Mouse (Mus musculus): ENCODE data around the gene Psmb9. TPM values are rescaled to one million over a fixed set of nuclear protein-coding genes. Genes with fewer than 3 reads are reported as not detected.
"Not testable (repeated sequence)": the region's sequence is repeated elsewhere in the genome, so short reads cannot be mapped to it uniquely, and the experiment has no call there.

Gene Psmb9
- 0.63 and 1.3 TPM in 2 replicates for polyA plus RNA-seq (2014; fragmentation: Nextera tagmentation; extraction: Ambion mirVana)

- no peaks in the 10 kb centered on the region for H3K36me3 ChIP-seq (ENCODE audit: control insufficient read depth, insufficient read depth, low read length)
- peaks cover 11% of the 10 kb centered on the region for H3K4me1 ChIP-seq (ENCODE audit: control insufficient read depth, insufficient read depth, low read length)
- ATAC-seq (ENCODE audit: low read depth) = peak; percentile 96
- H3K4me3 ChIP-seq (ENCODE audit: low read depth, low read length) = peak within 1 kb of the TSS; percentile 36
- peaks cover 22% of the 10 kb centered on the region for H3K27me3 ChIP-seq (ENCODE audit: control insufficient read depth, insufficient read depth, low read length)
- peak within 1 kb of the TSS; percentile 41 for H3K9ac ChIP-seq (replicated peaks; ENCODE audit: low read depth, low read length)
- no peak within 1 kb of the TSS for H3K27ac ChIP-seq (ENCODE audit: low read depth, low read length)
- no peaks in the 10 kb centered on the region for H3K9me3 ChIP-seq (ENCODE audit: control insufficient read depth, low read length)
- peak within 1 kb of the TSS; percentile 66 for H3K4me2 ChIP-seq (ENCODE audit: low read depth, low read length)
- under 1% methylated on average over 45 of the region's 46 CpGs for WGBS
Observed at GRCm38 (mm10) chr17:34187261-34187916, at the start of gene Psmb9, which contains the start of gene Tap1. Gene Psmb9 (minus strand): TSS chr17:34187764. Gene Tap1 (plus strand): TSS chr17:34187553.

- H3K9me3 ChIP-seq (ENCODE audit: control insufficient read depth, low read length) = no peaks in the 10 kb centered on the region
- no peak overlapping the region for H3K4me2 ChIP-seq (ENCODE audit: low read depth, low read length)
- no peak for ATAC-seq (ENCODE audit: low read depth)
- no peaks in the 10 kb centered on the region for H3K36me3 ChIP-seq (ENCODE audit: control insufficient read depth, insufficient read depth, low read length)
- H3K4me3 ChIP-seq (ENCODE audit: low read depth, low read length) = no peak overlapping the region
- no peaks in the 10 kb centered on the region for H3K4me1 ChIP-seq (ENCODE audit: control insufficient read depth, insufficient read depth, low read length)
- WGBS = 86% methylated on average over 5 of the region's 5 CpGs
- no peak overlapping the region for H3K27ac ChIP-seq (ENCODE audit: low read depth, low read length)
- no peak overlapping the region for H3K9ac ChIP-seq (replicated peaks; ENCODE audit: low read depth, low read length)
- no peaks in the 10 kb centered on the region for H3K27me3 ChIP-seq (ENCODE audit: control insufficient read depth, insufficient read depth, low read length)
Observed at GRCm38 (mm10) chr17:34236691-34237090, 49.1 kb upstream of the Psmb9 start.

- H3K36me3 ChIP-seq (ENCODE audit: control insufficient read depth, insufficient read depth, low read length) = no peaks in the 10 kb centered on the region
- no peaks in the 10 kb centered on the region for H3K9me3 ChIP-seq (ENCODE audit: control insufficient read depth, low read length)
- H3K27ac ChIP-seq (ENCODE audit: low read depth, low read length) = no peak overlapping the region
- no peak overlapping the region for H3K9ac ChIP-seq (replicated peaks; ENCODE audit: low read depth, low read length)
- no peak overlapping the region for H3K4me2 ChIP-seq (ENCODE audit: low read depth, low read length)
- ATAC-seq (ENCODE audit: low read depth) = peak; percentile 49; the same call in 1 of the 2 replicates
- 46% methylated on average over 9 of the region's 9 CpGs for WGBS
- no peaks in the 10 kb centered on the region for H3K27me3 ChIP-seq (ENCODE audit: control insufficient read depth, insufficient read depth, low read length)
- no peak overlapping the region for H3K4me3 ChIP-seq (ENCODE audit: low read depth, low read length)
- no peaks in the 10 kb centered on the region for H3K4me1 ChIP-seq (ENCODE audit: control insufficient read depth, insufficient read depth, low read length)
Observed at GRCm38 (mm10) chr17:34234926-34235325, 47.4 kb upstream of the Psmb9 start.

- WGBS = 96% methylated on average over 3 of the region's 7 CpGs
- ATAC-seq (ENCODE audit: low read depth); H3K27me3 ChIP-seq (ENCODE audit: control insufficient read depth, insufficient read depth, low read length); H3K4me1 ChIP-seq (ENCODE audit: control insufficient read depth, insufficient read depth, low read length); H3K36me3 ChIP-seq (ENCODE audit: control insufficient read depth, insufficient read depth, low read length); H3K4me3 ChIP-seq (ENCODE audit: low read depth, low read length); H3K9me3 ChIP-seq (ENCODE audit: control insufficient read depth, low read length); H3K4me2 ChIP-seq (ENCODE audit: low read depth, low read length); H3K27ac ChIP-seq (ENCODE audit: low read depth, low read length); H3K9ac ChIP-seq (replicated peaks; ENCODE audit: low read depth, low read length): not testable (repeated sequence)
Observed at GRCm38 (mm10) chr17:34232021-34232420, 44.5 kb upstream of the Psmb9 start.

- not testable (repeated sequence) for H3K4me3 ChIP-seq (ENCODE audit: low read depth, low read length); H3K27ac ChIP-seq (ENCODE audit: low read depth, low read length); H3K4me2 ChIP-seq (ENCODE audit: low read depth, low read length); H3K9me3 ChIP-seq (ENCODE audit: control insufficient read depth, low read length); H3K36me3 ChIP-seq (ENCODE audit: control insufficient read depth, insufficient read depth, low read length); ATAC-seq (ENCODE audit: low read depth); H3K4me1 ChIP-seq (ENCODE audit: control insufficient read depth, insufficient read depth, low read length); H3K9ac ChIP-seq (replicated peaks; ENCODE audit: low read depth, low read length); H3K27me3 ChIP-seq (ENCODE audit: control insufficient read depth, insufficient read depth, low read length)
- 97% methylated on average over 5 of the region's 9 CpGs for WGBS
Observed at GRCm38 (mm10) chr17:34230971-34231370, 43.4 kb upstream of the Psmb9 start.

GRCm38 (mm10) chr17:34225911-34226310 is 38.3 kb upstream of the Psmb9 start:
- ATAC-seq (ENCODE audit: low read depth); H3K27ac ChIP-seq (ENCODE audit: low read depth, low read length); H3K27me3 ChIP-seq (ENCODE audit: control insufficient read depth, insufficient read depth, low read length); H3K4me2 ChIP-seq (ENCODE audit: low read depth, low read length); H3K4me1 ChIP-seq (ENCODE audit: control insufficient read depth, insufficient read depth, low read length); H3K9ac ChIP-seq (replicated peaks; ENCODE audit: low read depth, low read length); H3K36me3 ChIP-seq (ENCODE audit: control insufficient read depth, insufficient read depth, low read length); H3K9me3 ChIP-seq (ENCODE audit: control insufficient read depth, low read length); H3K4me3 ChIP-seq (ENCODE audit: low read depth, low read length): not testable (repeated sequence)
- over 99% methylated on average over 13 of the region's 23 CpGs for WGBS

GRCm38 (mm10) chr17:34225426-34225825 is 37.9 kb upstream of the Psmb9 start:
- WGBS = 94% methylated on average over 8 of the region's 8 CpGs
- no peak overlapping the region for H3K9ac ChIP-seq (replicated peaks; ENCODE audit: low read depth, low read length)
- H3K36me3 ChIP-seq (ENCODE audit: control insufficient read depth, insufficient read depth, low read length) = no peaks in the 10 kb centered on the region
- H3K4me2 ChIP-seq (ENCODE audit: low read depth, low read length) = no peak overlapping the region
- no peaks in the 10 kb centered on the region for H3K27me3 ChIP-seq (ENCODE audit: control insufficient read depth, insufficient read depth, low read length)
- ATAC-seq (ENCODE audit: low read depth) = no peak
- no peak overlapping the region for H3K4me3 ChIP-seq (ENCODE audit: low read depth, low read length)
- H3K27ac ChIP-seq (ENCODE audit: low read depth, low read length) = no peak overlapping the region
- no peaks in the 10 kb centered on the region for H3K9me3 ChIP-seq (ENCODE audit: control insufficient read depth, low read length)
- no peaks in the 10 kb centered on the region for H3K4me1 ChIP-seq (ENCODE audit: control insufficient read depth, insufficient read depth, low read length)

- H3K36me3 ChIP-seq (ENCODE audit: control insufficient read depth, insufficient read depth, low read length) = no peaks in the 10 kb centered on the region
- H3K4me2 ChIP-seq (ENCODE audit: low read depth, low read length) = no peak overlapping the region
- H3K27ac ChIP-seq (ENCODE audit: low read depth, low read length) = no peak overlapping the region
- over 99% methylated on average over 3 of the region's 3 CpGs for WGBS
- H3K4me3 ChIP-seq (ENCODE audit: low read depth, low read length) = no peak overlapping the region
- no peaks in the 10 kb centered on the region for H3K4me1 ChIP-seq (ENCODE audit: control insufficient read depth, insufficient read depth, low read length)
- no peaks in the 10 kb centered on the region for H3K9me3 ChIP-seq (ENCODE audit: control insufficient read depth, low read length)
- no peaks in the 10 kb centered on the region for H3K27me3 ChIP-seq (ENCODE audit: control insufficient read depth, insufficient read depth, low read length)
- ATAC-seq (ENCODE audit: low read depth) = no peak
- H3K9ac ChIP-seq (replicated peaks; ENCODE audit: low read depth, low read length) = no peak overlapping the region
Observed at GRCm38 (mm10) chr17:34224816-34225215, 37.3 kb upstream of the Psmb9 start.

GRCm38 (mm10) chr17:34220401-34220800 is 32.8 kb upstream of the Psmb9 start:
- 100% methylated on average over 1 of the region's 16 CpGs for WGBS
- ATAC-seq (ENCODE audit: low read depth); H3K4me2 ChIP-seq (ENCODE audit: low read depth, low read length); H3K36me3 ChIP-seq (ENCODE audit: control insufficient read depth, insufficient read depth, low read length); H3K27ac ChIP-seq (ENCODE audit: low read depth, low read length); H3K27me3 ChIP-seq (ENCODE audit: control insufficient read depth, insufficient read depth, low read length); H3K4me3 ChIP-seq (ENCODE audit: low read depth, low read length); H3K9me3 ChIP-seq (ENCODE audit: control insufficient read depth, low read length); H3K4me1 ChIP-seq (ENCODE audit: control insufficient read depth, insufficient read depth, low read length); H3K9ac ChIP-seq (replicated peaks; ENCODE audit: low read depth, low read length): not testable (repeated sequence)
